Mouse (Mus musculus) CH12.LX (cell line): ENCODE data around the gene Pex5. TPM values are rescaled to one million over a fixed set of nuclear protein-coding genes. Genes with fewer than 3 reads are reported as not detected.
A peak's percentile ranks its signal among the peaks of the same experiment; 100 is the strongest.

Experiments
- DNase-seq: peaks from one replicate; pipeline ENCODE4 v3.0.0-alpha.2; 2013; ENCODE audit errors: extremely low read depth
- H3K27ac ChIP-seq: 2 replicates; pipeline ENCODE4 v1.5.1; 2012; ENCODE audit warnings: low read depth, mild to moderate bottlenecking, control low read depth, moderate library complexity; ENCODE audit not compliant: insufficient read depth
- H3K27me3 ChIP-seq: replicated peaks from 2 replicates; pipeline ENCODE3; 2012; ENCODE audit warnings: inconsistent platforms
- H3K36me3 ChIP-seq, 2 experiments: replicated peaks in 1 of 2; 2 replicates each; pipeline versions ENCODE3 to v1.6.1; 2012; ENCODE audit warnings: inconsistent platforms in 1 of 2, low read length in 1 of 2, mild to moderate bottlenecking in 1 of 2, mixed read lengths in 1 of 2, moderate library complexity in 1 of 2; ENCODE audit not compliant: control insufficient read depth in 1 of 2, insufficient read depth in 1 of 2
- H3K4me1 ChIP-seq, 2 experiments: 2 replicates each; pipeline ENCODE4 v1.6.1; 2012; ENCODE audit warnings: inconsistent platforms in 1 of 2, moderate library complexity in 1 of 2; ENCODE audit not compliant: insufficient read depth in 2 of 2, control insufficient read depth in 1 of 2
- H3K4me2 ChIP-seq: 2 replicates; pipeline ENCODE4 v1.6.1; 2012; ENCODE audit warnings: low read depth, mild to moderate bottlenecking, control low read depth; ENCODE audit not compliant: poor library complexity, insufficient read depth, severe bottlenecking
- H3K4me3 ChIP-seq, 3 experiments: fragments of 150-350 bp in 1 of 3; sonication (generic) in 1 of 3; replicated peaks in 1 of 3; 2 replicates each; pipeline versions ENCODE3 to v1.5.1; 2011 to 2012; ENCODE audit warnings: low read depth in 2 of 3, low read length in 2 of 3, mild to moderate bottlenecking in 2 of 3, moderate library complexity in 2 of 3, control low read depth in 1 of 3, improper control_type of control experiment in 1 of 3, inconsistent platforms in 1 of 3, mixed read lengths in 1 of 3; ENCODE audit not compliant: poor library complexity in 1 of 3
- H3K79me2 ChIP-seq: replicated peaks from 2 replicates; pipeline ENCODE4 v1.6.1; 2012; ENCODE audit warnings: mild to moderate bottlenecking, moderate library complexity; ENCODE audit not compliant: control insufficient read depth, poor library complexity, insufficient read depth, severe bottlenecking; ENCODE audit errors: extremely low read depth
- H3K9ac ChIP-seq: 2 replicates; pipeline ENCODE4 v1.6.1; 2012; ENCODE audit warnings: low read depth, mild to moderate bottlenecking, control low read depth, moderate library complexity; ENCODE audit not compliant: insufficient read depth
- H3K9me3 ChIP-seq: replicated peaks from 2 replicates; pipeline ENCODE3; 2012; ENCODE audit warnings: low read length, inconsistent platforms, mixed read lengths
- BHLHE40 ChIP-seq: IDR thresholded peaks from 2 replicates; pipeline ENCODE4 v1.6.1; 2011; ENCODE audit warnings: mild to moderate bottlenecking, low read depth, low read length, improper control_type of control experiment
- CTCF ChIP-seq, 2 experiments: IDR thresholded peaks in 1 of 2; conservative IDR thresholded peaks in 1 of 2; 2 replicates each; pipeline ENCODE4 v1.5.1; 2011 to 2012; ENCODE audit warnings: low read depth in 2 of 2, low read length in 2 of 2, improper control_type of control experiment in 1 of 2, inconsistent platforms in 1 of 2, mild to moderate bottlenecking in 1 of 2, moderate library complexity in 1 of 2
- ELF1 ChIP-seq: IDR thresholded peaks from 2 replicates; pipeline ENCODE4 v1.6.1; 2014; ENCODE audit warnings: low read depth, mild to moderate bottlenecking, inconsistent platforms, low read length, improper control_type of control experiment
- GABPA ChIP-seq: IDR thresholded peaks from 2 replicates; pipeline ENCODE4 v1.6.1; 2012; ENCODE audit warnings: low read depth, low read length, improper control_type of control experiment, inconsistent platforms; ENCODE audit not compliant: insufficient replicate concordance
- HCFC1 ChIP-seq: IDR thresholded peaks from 2 replicates; pipeline ENCODE4 v1.6.1; 2012; ENCODE audit warnings: low read depth, mild to moderate bottlenecking, inconsistent platforms, low read length, improper control_type of control experiment
- IRF4 ChIP-seq: IDR thresholded peaks from 2 replicates; pipeline ENCODE4 v1.6.1; 2014; ENCODE audit warnings: low read depth, mild to moderate bottlenecking, inconsistent platforms, low read length, improper control_type of control experiment
- MAZ ChIP-seq: IDR thresholded peaks from 2 replicates; pipeline ENCODE4 v1.6.1; 2012; ENCODE audit warnings: low read depth, mild to moderate bottlenecking, inconsistent platforms, low read length, improper control_type of control experiment, moderate library complexity
- MXI1 ChIP-seq: IDR thresholded peaks from 2 replicates; pipeline ENCODE4 v1.6.1; 2011; ENCODE audit warnings: mild to moderate bottlenecking, low read depth, low read length, improper control_type of control experiment
- MYC ChIP-seq: IDR thresholded peaks from 2 replicates; pipeline ENCODE4 v1.6.1; 2011; ENCODE audit warnings: low read depth, mild to moderate bottlenecking, improper control_type of control experiment, low read length
- NELFE ChIP-seq: IDR thresholded peaks from 2 replicates; pipeline ENCODE4 v1.6.1; 2011; ENCODE audit warnings: low read depth, low read length, improper control_type of control experiment
- PAX5 ChIP-seq: IDR thresholded peaks from 2 replicates; pipeline ENCODE4 v1.6.1; 2012; ENCODE audit warnings: low read length, inconsistent platforms, mixed read lengths
- POLR2A ChIP-seq: IDR thresholded peaks from 2 replicates; pipeline ENCODE4 v1.6.1; 2011; ENCODE audit warnings: low read depth, mild to moderate bottlenecking, improper control_type of control experiment, low read length
- POLR2AphosphoS2 ChIP-seq: IDR thresholded peaks from 2 replicates; pipeline ENCODE4 v1.6.1; 2011; ENCODE audit warnings: low read depth, low read length, improper control_type of control experiment
- RAD21 ChIP-seq: IDR thresholded peaks from 2 replicates; pipeline ENCODE4 v1.6.1; 2011; ENCODE audit warnings: low read depth, mild to moderate bottlenecking, low read length, improper control_type of control experiment, moderate library complexity
- SIN3A ChIP-seq: IDR thresholded peaks from 2 replicates; pipeline ENCODE4 v1.6.1; 2012; ENCODE audit warnings: low read length, improper control_type of control experiment, inconsistent platforms
- TBP ChIP-seq: conservative IDR thresholded peaks from 2 replicates; pipeline ENCODE4 v1.6.1; 2011; ENCODE audit warnings: low read depth, low read length, improper control_type of control experiment
- USF2 ChIP-seq: conservative IDR thresholded peaks from 2 replicates; pipeline ENCODE4 v1.6.1; 2011; ENCODE audit warnings: low read depth, low read length, improper control_type of control experiment
- ZC3H11A ChIP-seq: IDR thresholded peaks from 2 replicates; pipeline ENCODE4 v1.6.1; 2012; ENCODE audit warnings: low read depth, mild to moderate bottlenecking, inconsistent platforms, low read length, improper control_type of control experiment
- ZNF384 ChIP-seq: IDR thresholded peaks from 2 replicates; pipeline ENCODE4 v1.6.1; 2012; ENCODE audit warnings: low read depth, low read length, improper control_type of control experiment, inconsistent platforms
- dilution Hi-C: fragments of 300-500 bp; cut with MboI; formaldehyde crosslinking; loops from 2 replicates; pipeline ENCODE4 v1.14.3; 2020; ENCODE audit warnings: low sequenced_read_pairs; ENCODE audit not compliant: extremely low pct_unique_long_range_greater_than_20kb, extremely low pct_ligation_motif_present
- in situ Hi-C: fragments of 300-500 bp; cut with MboI; formaldehyde crosslinking; loops from 3 replicates; pipeline ENCODE4 v1.14.3; 2019; ENCODE audit warnings: low sequenced_read_pairs, low pct_ligation_motif_present, low pct_unique_long_range_greater_than_20kb, mixed read lengths
- polyA plus RNA-seq: library from polyadenylated mRNA; unstranded; fragments of >175 nt; gene quantifications from 2 replicates; pipeline ENCODE4 v1.2.1, GENCODE M21; 2012; ENCODE audit warnings: low read depth; ENCODE audit not compliant: insufficient read length
- total RNA-seq, 2 experiments: library from RNA; depleted of rRNA; stranded (reverse); fragments of 300-350 nt in 1 of 2; fragments of >200 nt in 1 of 2; gene quantifications; 2 replicates each; pipeline ENCODE4 v1.2.3; 2012 to 2014

Gene Pex5
- total and polyA plus RNA-seq, 3 experiments, result 21.2 to 29.2 (median 24.6) TPM

- H3K9me3 ChIP-seq, result no peaks in the 10 kb centered on the region
- H3K4me3 ChIP-seq, result peak overlapping the region; percentile 75 to 83 (median 81)
- peak overlapping the region; percentile 84 for H3K9ac ChIP-seq
- TF ChIP-seq POLR2AphosphoS2 (no peak), BHLHE40 (no peak), CTCF (conservative IDR thresholded peaks at IDR 0.05 in 1 of 2, IDR thresholded peaks at IDR 0.05 in 1 of 2; ENCODE audit: low read depth in 2 of 2, low read length in 2 of 2) (no peak), IRF4 (no peak), USF2 (no peak)
- peaks cover 0 to 20% of the 10 kb centered on the region in 2 experiments; a peak in 2 of 4 replicates for H3K4me1 ChIP-seq
- dilution Hi-C loops (no loop called here), in situ Hi-C loops (no loop called here)
- no peaks in the 10 kb centered on the region for H3K27me3 ChIP-seq
- H3K4me2 ChIP-seq, result peak overlapping the region; percentile 25
- peaks cover 5 to 29% of the 10 kb centered on the region in 2 experiments for H3K36me3 ChIP-seq
- DNase-seq, result peak; percentile 34
- 0 out of 2 replicates have a peak, but pooled peaks cover 2% of the 10 kb centered on the region for H3K79me2 ChIP-seq
- H3K27ac ChIP-seq, result no peak overlapping the region
Observed at GRCm38 (mm10) chr6:124414150-124414926, 529 bp downstream of the Pex5 start.

GRCm38 (mm10) chr6:124413770-124414149 is 1.1 kb downstream of the Pex5 start:
- TF ChIP-seq PAX5 (no peak), RAD21 (no peak), TBP (no peak), ZNF384 (peak; percentile 78), ELF1 (no peak), SIN3A (0 out of 2 replicates have a peak, but pooled peaks have one; percentile 16)
- Histone ChIP-seq H3K36me3 (peaks cover 9 to 35% of the 10 kb centered on the region in 2 experiments), H3K4me3 (peak overlapping the region; percentile 75 to 83 (median 81)), H3K9me3 (no peaks in the 10 kb centered on the region), H3K9ac (peak overlapping the region; percentile 84), H3K27ac (no peak overlapping the region), H3K27me3 (no peaks in the 10 kb centered on the region), H3K4me2 (peak overlapping the region; percentile 25), H3K79me2 (0 out of 2 replicates have a peak, but pooled peaks cover 2% of the 10 kb centered on the region), H3K4me1 (peaks cover 0 to 20% of the 10 kb centered on the region in 2 experiments; a peak in 2 of 4 replicates)
- dilution Hi-C loops, result no loop called here
- in situ Hi-C loops, result no loop called here
- DNase-seq, result no peak

- no peak overlapping the region for H3K4me2 ChIP-seq
- dilution Hi-C loops (no loop called here), in situ Hi-C loops (no loop called here)
- no peak overlapping the region for H3K4me3 ChIP-seq
- no peak for DNase-seq
- no peak for TF ChIP-seq HCFC1
- TF ChIP-seq NELFE, result no peak
- TF ChIP-seq MXI1, result no peak
- no peak for TF ChIP-seq GABPA
- no peak for TF ChIP-seq MAZ
- TF ChIP-seq BHLHE40, result no peak
- TF ChIP-seq MYC, result no peak
- TF ChIP-seq IRF4, result no peak
- TF ChIP-seq POLR2A, result no peak
- no peak for TF ChIP-seq ZC3H11A
- TF ChIP-seq SIN3A, result no peak
- no peaks in the 10 kb centered on the region for H3K27me3 ChIP-seq
- H3K36me3 ChIP-seq, result peaks cover 40 to 80% of the 10 kb centered on the region in 2 experiments
- no peaks in the 10 kb centered on the region; the same call in 1 of the 2 replicates for H3K79me2 ChIP-seq
- H3K27ac ChIP-seq, result no peak overlapping the region
- H3K9me3 ChIP-seq, result no peaks in the 10 kb centered on the region
- no peak overlapping the region for H3K9ac ChIP-seq
- peaks cover 0 to 8% of the 10 kb centered on the region in 2 experiments; a peak in 2 of 4 replicates for H3K4me1 ChIP-seq
Observed at GRCm38 (mm10) chr6:124408355-124408754, 6.5 kb downstream of the Pex5 start.
